Mouse (Mus musculus): ENCODE results near the gene Itpr2.

- TF ChIP-seq CTCF (IDR thresholded peaks at IDR 0.05; ENCODE audit: control insufficient read depth, insufficient read depth, insufficient read length): no peak
- TF ChIP-seq MYOD1 (IDR thresholded peaks at IDR 0.05; ENCODE audit: control insufficient read depth, insufficient read length, low read depth): no peak
- no peak for TF ChIP-seq USF1 (IDR thresholded peaks at IDR 0.05; ENCODE audit: low read depth)
Observed at GRCm38 (mm10) chr6:146395616-146396015, 106.4 kb downstream of the Itpr2 start.

All from C2C12 (cell line).